Mouse (Mus musculus): Measurements from ENCODE around the gene 4932411N23Rik. TPM values are rescaled to one million over a fixed set of nuclear protein-coding genes. Genes with fewer than 3 reads are reported as not detected.

4932411N23Rik gene
- not detected for polyA plus RNA-seq (2017; shearing (Covaris generic))

GRCm38 (mm10) chrX:126815768-126816167, at the start of gene 4932411N23Rik:
TSS of gene 4932411N23Rik (minus strand) at chrX:126815868.

Other genes with a start within 250 kb of the 4932411N23Rik start
- not detected for gene Gm382, start 224.1 kb upstream of the 4932411N23Rik start, polyA plus RNA-seq (2017; shearing (Covaris generic))

All from CD4-positive, CD25-positive, alpha-beta regulatory T cell, adult 9 weeks (primary cell).